Mouse (Mus musculus) cerebellum, postnatal 10 days (tissue): ENCODE results near the gene Bivm.

ENCODE experiments used
- DNase-seq, 2 experiments: peaks; one replicate each; pipeline ENCODE4 v3.0.0; 2021; ENCODE audit warnings: mixed read lengths in 2 of 2

Bivm gene

DNA sequence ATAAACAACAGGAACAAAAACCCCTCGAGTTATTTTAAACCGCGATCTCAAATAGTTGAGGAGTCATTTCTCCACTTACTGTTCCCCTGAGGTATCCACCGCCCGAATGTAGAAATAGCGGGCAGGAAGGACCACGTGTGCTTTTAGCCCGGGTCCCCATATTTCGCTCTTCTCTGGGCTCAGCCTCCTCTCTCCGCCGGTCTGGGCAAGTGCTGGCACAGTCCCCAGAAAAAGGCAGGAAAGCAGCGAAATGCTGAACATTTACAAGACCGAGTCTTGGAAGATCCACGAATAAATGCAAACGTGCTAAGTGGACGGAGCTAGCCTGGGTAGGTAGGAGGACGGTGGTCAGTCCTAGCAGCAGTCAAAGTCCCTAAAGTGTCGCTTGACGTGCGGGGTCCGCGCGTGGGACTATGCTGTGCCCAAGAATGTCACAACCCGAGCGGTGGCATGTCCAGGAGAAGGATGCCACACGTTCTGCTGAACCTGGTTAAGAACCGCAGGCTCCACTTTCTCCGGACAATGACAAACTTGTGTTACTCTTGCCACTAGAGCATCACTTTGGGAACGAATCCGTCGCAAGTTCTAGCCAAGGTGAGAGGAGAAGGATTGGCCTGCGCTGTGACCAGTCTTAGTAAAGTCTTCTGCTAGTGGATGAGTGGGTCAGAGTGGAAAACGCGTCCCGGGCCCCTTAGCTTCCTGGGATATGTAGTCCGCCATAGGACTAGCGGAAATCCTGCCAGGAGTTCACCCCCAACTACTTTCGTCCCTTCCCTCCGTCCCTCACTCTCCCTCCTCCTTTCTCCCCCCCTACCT lies at the start of gene Bivm, which contains the start of gene Kdelc1:
Gene Bivm (plus strand): TSS at position 719 of the 816 bp plus-strand sequence.
Gene Kdelc1 (minus strand): TSS at position 570 of the 816 bp plus-strand sequence.
- DNase-seq: peak; percentile 92 to 93

DNA sequence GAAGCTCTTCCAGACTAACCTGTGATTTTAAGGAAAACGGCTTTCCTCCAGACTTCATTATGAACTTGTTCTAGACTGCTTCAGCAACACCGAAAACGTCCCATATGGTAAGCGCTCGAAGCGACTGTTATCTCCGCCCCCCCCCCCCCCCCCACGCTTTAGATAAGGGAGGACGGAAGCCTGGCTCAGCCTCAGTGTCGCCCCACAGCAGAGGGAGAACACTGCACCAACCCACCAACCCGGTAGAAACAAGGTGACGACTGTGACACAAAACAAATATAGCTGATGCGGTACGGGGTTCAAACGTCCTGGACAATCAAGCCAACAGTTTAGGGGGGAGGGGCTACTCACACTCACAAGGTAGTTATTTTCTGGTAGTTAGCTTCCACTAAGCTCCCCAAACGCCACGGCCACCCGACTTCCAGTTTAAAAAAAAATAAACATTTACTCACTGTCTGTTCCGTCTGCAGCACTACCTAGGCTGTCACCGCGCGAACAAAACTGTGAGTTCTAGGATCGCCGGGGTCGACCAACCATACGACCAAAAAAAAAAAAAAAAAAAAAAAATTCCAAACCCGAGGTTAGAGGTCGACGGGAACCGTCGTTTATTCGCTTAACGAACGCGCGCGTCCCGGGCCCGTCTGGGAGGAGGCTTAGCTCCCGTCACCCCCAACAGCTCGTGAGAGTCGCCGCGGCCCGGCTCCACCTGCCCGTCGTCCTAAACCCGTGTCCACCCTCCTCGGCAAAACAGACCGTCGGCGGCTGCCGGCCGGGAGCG lies 17.1 kb upstream of the Bivm start:
- peak; percentile 47 to 59 for DNase-seq

DNA sequence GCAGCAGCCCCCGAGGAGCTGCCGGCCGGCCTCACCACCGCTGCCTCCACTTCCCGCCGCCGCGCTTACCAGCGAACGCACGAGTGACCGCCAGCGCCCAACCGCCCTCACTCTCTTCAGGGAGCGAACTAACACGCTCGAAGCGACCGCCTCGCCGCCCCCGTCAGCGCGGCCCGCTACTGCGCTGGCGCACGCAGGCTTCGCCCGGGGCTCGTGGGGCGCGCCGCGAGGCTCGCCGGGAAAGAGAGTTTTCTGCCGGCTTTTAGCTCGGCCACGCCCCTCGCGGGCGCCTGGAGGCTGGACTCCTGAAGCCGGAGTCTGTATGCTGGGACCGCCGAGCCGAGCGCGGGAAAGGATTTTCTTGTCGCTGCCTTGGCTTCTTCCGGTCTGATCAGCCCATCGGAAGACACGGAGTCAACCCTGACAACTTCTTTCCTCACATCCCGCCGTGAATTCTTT lies 16.5 kb upstream of the Bivm start, which contains the start of gene Tex30:
Gene Tex30 (minus strand): TSS at position 183 of the 459 bp plus-strand sequence.
- DNase-seq: peak; percentile 95 to 98

DNA sequence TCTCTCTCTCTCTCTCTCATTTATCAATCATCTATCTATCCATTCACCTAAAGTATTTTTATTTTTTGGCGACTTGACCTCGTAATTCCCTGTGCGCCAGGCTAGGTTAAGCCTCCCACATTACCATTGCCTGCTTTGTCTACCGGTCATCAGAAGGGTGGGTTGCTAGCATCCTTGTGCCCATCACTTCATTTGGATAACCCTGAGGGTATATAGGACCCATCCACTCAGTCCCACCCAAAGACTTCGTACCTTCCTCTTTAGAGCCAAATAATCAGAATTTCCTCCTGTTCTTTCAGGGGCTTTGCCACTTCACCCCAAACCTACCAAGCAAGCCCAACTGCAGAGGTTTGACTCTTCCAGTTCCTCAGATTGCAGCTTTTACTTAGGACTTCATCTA lies 15.8 kb upstream of the Bivm start:
- peak; percentile 8 to 18 for DNase-seq

DNA sequence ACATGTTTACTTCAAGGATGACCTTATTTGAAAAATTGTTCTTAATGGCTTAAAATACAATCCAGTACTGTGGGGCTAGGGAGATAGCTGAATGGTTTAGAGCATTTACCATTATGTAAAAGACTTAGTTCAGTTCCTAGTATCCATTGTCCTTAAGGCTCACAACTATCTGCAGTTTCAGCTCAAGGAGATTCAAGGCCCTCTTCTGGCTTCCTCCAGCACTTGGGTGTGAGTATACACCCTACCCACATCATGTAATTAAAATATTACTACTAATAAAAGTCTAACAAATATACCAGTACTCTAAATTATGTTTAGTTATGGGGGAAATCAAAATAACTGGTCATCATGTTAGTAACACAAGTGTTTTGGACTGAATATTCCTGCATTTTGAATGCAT lies 1.2 kb upstream of the Bivm start:
- no peak for DNase-seq

DNA sequence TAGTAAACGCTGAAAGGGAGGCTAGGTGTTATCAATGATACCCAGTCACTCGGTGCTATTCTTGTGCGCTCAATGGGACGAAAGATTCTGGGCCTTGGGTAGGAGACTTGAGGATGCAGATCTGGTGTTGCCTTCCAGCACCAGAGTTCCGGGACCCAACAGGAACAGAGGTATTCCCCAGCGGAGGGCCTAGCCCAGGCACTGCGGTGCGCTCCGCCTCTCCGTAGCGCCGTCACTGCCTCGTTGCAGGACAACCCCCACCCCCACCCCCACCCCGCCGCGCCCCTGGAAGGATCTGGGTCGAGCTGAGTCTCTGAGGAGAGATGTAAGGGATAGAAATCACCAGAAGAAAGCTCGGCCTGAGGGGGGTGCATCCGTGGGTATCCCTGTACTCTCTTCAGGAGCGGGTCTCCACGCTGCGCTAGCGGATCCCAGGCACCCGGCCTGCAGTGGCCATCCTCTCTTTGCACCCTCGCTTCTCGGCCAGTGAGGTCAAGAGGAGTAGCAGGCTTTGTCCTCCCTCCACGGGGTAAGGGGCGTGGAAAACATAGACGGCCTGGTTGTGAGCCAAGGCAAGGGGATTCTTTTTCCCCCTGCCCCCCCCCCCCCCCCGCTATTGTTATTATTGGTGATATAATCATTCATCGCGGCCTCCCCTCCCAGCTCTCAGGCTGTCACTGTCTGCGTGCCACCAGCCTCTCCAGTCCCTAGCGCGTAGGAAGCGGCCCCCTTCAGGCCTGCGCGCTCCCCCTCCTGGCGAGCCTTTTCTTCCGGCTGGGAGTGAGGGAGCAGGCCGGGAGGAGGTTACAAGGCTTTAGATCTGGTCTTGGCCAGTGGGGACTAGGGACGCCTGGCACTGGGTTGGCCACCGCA lies 680 bp downstream of the Bivm start:
- DNase-seq: peak; percentile 88 to 90

DNA sequence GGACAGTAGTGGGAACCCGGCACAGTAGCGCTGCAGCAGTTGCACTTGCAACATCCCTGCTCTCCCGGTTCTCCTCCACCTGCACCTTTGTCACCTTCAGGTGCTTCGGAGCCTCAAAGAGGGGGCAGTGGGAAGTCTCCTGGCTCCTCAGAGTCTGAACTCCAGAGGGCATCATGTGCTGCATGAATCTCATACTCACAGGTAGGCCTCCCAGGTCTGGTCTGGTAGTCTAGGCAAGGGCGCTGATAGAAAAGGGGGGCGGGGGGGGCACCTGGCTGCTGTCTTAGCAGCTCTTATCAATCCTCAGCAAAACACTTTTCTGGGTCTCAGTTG lies 1.3 kb downstream of the Bivm start:
- DNase-seq: no peak

DNA sequence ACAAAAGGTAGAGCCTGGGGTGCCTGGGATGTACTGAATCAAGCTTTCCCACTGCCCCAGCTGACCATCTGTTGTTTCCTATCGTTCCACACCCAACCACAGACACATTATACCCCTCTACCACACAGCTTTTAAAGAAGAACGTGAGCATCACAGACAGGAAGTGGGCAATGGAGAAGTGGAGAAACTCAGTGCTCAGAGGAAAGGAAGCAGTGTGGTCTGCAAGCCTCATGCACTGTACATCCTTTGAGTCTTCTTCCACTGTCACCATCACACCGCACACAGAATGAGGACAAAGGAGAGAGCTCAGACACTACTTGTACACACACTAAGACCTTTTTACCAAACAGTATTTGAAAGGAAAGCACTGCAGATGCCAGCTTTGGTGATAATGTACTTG lies 3.5 kb downstream of the Bivm start:
- DNase-seq: no peak

DNA sequence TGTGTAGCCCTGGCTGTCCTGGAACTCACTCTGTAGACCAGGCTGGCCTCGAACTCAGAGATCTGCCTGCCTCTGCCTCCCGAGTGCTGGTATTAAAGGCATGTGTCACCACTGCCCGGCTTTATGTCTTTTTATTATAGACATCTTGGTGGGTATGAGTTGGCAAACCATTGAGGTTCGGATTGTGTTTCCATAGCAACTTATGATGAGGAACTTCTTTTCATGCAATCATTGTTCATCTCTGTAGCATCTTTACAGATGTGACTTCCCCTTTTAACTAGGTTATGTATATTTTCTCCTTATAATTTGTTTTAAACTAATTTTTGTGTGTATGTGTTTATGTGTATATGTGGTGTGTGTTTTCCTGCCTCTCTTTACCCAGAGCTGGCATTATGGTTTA lies 6.8 kb downstream of the Bivm start:
- no peak for DNase-seq

DNA sequence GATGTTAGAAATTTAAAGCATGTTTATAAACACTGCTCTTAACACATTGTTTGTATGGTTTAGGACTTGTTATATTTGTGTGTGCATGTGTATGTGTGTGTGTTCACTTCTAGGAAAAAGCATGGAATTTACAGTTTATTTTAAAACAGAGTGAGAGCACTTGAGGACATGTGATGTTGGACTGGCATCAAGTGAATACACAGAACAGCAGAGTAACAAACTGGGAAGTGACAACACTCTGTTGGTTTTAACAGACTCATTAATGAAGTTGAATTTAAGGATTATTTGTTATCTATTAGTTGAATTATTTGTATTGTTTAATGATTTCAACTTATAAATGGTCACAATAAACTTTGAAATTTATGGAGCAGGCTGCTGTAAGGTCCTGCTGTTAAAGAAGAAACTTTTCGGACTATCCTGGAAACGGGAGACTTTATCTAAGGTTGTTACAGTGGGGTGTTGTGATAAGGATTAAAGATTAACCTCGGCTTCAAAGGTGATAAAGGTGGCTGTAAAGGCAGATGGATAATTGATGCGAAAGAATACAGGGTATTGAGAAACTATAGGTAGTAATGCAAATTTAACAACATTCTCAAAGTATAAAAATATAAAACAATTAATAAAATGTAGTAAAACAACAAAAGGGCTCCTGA lies 11.3 kb downstream of the Bivm start:
- DNase-seq: no peak

DNA sequence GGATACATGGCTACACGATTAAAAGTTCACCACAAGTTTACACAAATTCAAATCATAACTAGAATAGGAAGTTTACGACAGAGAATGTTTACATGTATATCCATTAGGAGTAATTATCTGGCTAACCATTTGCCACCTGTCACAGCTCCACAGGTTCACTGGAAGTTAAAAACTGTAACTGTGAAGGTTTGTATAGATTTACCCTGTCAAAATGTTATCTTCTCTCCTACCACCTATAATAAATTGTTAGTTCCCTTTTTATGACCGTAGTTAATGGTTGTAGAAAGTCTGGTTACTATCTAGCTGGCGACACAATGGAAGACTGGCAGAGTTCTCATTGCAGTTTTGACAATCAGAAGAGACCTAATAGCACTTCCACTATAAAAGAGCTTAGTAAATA lies 21.5 kb downstream of the Bivm start:
- no peak for DNase-seq

DNA sequence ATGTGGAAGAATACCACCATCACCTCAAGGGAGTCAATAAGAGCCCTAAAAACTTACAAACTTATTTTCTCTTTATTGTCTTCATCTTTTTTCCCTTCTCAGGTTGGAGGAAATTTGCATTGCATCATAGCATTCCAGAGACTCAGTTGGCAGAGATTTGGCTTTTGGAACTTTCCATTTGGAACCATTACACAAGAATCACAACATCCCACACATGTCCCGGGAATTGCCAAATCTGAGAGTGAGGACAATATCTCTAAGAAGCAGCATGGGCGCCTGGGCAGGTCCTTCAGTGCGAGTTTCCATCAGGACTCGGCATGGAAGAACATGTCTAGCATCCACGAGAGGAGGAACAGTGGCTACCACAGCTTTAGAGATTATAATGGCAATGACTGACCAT lies 24.0 kb downstream of the Bivm start:
- DNase-seq: no peak

DNA sequence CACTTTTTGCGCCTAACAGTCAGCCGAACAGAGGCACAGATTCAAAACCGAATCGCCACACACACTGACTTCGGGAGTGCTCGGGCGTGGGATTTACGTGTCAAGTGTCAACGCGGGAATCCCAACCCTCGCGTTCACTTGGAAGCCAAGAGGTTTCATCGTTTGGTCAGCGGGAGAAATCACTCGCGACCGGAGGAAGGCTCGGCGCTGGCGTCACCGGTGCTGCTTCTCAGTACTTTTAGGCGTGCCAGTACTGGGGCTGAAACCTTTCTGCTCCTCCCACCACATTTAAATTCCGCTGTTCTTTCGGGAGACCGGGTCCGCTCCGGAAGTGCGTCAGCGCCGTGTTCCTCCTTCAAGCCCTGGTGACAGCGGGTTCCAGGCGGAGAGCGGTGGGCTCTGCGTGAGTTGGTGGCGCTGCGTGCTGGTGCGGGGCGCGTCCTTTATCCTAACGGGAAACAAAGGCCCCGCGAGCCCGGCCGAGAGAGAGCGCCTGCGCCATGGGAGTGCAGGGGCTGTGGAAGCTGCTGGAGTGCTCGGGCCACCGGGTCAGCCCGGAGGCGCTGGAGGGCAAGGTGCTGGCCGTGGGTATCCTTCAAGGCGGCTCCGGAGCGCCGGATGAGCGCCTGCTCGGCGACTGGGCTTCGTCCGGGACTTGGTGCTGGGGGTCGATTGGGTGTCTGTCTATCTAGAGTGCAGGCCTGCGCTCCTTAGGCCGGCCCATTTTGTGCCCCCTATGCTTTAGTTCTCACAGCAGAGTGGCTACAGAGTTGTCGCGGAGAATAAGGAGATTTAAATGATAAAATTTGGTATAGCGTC lies 29.0 kb downstream of the Bivm start, which contains the start of gene Ercc5:
Gene Ercc5 (plus strand): TSS at position 182 of the 819 bp plus-strand sequence.
- DNase-seq: peak; percentile 88 to 91

DNA sequence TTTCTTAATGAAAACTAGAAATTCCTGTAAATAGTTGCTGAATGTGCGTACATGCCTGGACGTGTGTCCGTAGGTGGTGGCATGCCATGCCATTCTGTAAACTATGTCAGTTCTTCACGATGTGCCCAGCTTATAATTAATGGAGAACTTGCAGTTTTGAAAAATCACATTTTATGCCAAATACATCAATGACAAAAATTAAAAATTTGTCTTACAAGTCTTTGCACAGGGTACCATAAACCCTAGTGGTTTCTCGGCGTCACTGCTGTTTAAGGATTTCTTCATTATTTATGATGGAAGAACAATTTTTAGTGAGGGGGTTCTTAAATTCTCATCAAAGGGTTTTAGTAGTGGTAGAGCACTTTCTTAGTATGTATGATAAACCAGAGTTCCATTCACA lies 29.9 kb downstream of the Bivm start:
- peak in 1 of 2 experiments; percentile 20 for DNase-seq

DNA sequence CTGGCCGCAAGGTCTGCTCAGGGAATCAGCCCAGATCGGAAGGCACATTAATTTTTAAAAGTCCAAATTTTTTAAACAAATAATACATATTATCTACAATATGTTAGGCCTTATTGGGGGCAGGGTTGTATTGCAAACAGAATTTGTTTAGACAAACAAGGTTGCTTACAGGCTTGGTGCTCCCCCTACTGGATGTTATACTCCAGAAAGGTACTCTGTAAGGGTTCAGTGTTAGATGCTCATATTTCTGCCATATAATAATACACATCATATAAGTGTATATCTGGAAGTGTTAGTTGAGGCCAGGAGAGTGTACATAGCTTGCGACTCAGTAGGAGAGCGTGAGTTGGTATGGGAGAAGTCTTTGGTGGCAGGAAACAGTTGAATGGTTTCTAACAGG lies 36.5 kb downstream of the Bivm start:
- peak; percentile 13 to 24 for DNase-seq

DNA sequence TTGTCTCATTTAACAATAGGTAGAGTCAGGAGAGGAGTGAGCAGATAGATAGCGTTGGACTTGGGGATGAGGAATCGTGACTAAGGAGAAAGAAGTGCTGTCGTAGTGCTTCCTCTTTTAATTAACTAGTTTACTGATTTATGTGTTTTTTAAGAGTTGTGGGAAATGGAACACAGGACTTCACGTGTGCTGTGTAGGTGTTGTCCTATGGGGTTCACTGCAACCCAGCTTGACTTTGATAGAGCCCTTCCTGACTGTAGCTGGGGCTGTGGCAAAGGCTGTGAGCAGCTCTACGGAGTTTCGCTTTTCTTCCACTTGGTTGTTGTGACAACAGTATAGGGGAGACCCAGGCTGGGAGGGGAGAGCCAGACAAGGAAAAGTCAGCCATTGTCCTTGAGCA lies 39.6 kb downstream of the Bivm start:
- DNase-seq: no peak

DNA sequence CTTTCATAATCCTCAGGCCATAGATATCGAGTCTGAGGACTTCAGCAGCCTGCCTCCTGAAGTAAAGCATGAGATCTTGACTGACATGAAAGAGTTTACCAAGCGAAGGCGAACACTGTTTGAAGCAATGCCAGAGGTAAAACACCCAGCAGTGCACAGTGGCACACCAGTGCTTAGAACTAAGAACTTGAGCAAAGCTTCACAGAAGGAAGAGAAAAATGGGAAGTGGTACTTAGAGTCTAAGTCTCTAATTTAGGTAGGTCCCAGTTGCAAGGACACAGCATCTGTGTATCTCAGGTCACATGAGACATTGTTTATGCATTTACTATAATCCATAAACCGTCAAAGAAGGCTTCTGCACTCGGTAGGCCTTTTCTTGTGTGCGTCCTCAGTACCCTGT lies 43.1 kb downstream of the Bivm start:
- DNase-seq: no peak

DNA sequence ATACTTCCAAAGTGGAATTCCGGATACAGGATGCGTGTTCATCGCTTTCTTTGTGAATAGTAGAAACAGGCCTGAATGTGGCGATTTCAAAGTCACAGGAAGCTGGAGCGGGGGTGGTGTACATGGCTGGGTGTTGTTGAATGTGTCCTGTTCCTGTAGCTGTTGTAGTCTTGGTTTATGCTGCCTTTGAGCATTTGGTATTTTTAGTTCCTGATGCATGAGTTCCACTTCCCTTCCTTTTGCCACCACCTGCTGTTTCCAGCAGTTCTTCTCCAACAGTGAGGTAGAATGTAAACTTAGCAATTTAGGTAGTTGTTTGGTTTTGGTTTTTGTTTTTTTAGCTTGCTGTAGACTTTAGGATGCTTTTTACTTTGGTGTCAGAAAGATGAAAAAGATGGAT lies 43.6 kb downstream of the Bivm start:
- no peak for DNase-seq

DNA sequence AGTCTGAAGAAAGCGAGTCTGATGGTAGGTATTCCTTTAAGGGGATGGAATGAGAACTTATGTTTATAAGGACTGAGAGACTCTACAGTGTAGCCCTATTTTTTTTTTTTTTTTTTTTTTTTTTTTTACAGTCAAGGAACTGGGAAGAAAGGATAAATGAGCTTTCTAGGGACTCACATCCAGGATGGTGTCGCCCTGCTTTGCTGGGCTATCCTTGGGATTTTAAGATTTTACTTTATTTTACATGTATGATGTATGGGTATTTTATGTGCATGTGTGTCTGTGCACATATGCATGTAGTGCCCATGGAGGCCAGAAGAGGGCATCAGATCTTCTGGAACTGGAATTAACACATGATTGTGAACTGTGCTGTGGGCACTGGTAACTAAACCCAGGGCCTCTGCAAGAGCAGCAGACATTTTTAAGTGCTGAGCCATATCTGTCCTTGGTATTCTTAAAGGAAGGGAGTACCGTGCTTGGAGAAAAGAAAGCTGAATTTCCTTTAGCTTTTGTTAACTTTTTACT lies 49.2 kb downstream of the Bivm start:
- no peak for DNase-seq

DNA sequence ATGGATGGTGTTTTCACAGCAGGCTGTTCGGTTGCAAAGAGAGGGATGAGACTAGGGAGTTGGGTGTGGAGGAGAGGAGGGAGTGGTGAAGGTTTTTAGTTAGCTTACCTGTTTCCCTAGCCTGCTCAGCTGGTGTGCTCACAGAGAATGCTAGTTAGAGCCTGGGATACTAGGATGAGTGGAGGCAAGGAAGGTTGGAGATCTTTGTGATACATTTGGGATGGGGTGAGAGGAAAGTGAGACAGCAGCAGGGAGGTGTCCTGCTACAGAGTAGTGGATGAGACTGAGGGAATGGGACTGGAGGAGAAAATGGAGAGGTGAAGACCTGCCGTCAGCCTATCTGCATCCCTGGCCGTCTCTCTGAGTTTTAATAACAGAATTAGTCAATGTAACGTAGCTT lies 53.9 kb downstream of the Bivm start:
- DNase-seq: no peak

DNA sequence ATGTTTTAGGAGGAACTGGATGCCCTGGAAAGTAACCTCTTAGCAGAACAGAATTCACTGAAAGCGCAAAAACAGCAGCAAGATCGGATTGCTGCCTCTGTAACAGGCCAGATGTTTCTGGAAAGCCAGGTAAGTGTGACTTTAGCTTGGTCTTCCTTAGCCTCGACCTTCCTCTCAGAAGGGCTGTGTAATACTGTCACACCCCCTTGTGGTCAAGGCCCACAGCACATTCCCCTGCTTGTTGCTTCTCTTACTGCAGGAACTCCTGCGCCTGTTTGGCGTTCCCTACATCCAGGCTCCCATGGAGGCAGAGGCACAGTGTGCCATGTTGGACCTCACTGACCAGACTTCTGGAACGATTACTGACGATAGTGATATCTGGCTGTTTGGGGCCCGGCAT lies 55.1 kb downstream of the Bivm start:
- no peak for DNase-seq
